Mouse (Mus musculus) embryo, embryonic 10 days (tissue): Measurements from ENCODE around the gene Hpca.

Experiments
- DNase-seq: peaks from one replicate; pipeline ENCODE4 v3.0.0-alpha.2; 2015; ENCODE audit warnings: low spot score

Hpca gene

GRCm38 (mm10) chr4:129121569-129122086 is at the start of gene Hpca:
Hpca (minus strand) TSS chr4:129122036.
- no peak for DNase-seq

GRCm38 (mm10) chr4:129161581-129162255 is 39.9 kb upstream of the Hpca start:
- DNase-seq: no peak

GRCm38 (mm10) chr4:129161076-129161475 is 39.2 kb upstream of the Hpca start:
- DNase-seq: no peak

DNA sequence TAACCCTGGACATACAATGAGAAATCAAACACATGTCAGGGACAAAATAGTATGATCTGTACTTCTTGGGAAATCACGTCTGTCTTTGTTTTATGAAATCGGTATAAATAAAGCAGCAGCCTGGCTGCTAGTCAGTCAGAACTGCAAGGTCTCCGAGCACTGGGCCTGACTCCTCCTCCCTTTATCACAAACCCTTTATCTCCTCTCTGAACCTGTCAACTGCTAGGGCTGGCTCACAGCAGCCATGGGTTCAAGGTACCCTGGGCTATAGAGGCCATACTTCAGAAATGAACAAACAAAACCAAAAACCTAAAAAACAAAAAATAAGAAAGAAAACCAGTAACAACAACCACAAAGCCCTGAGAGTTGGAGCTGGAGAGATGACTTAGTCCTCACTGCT is 36.7 kb upstream of the Hpca start:
- no peak for DNase-seq

DNA sequence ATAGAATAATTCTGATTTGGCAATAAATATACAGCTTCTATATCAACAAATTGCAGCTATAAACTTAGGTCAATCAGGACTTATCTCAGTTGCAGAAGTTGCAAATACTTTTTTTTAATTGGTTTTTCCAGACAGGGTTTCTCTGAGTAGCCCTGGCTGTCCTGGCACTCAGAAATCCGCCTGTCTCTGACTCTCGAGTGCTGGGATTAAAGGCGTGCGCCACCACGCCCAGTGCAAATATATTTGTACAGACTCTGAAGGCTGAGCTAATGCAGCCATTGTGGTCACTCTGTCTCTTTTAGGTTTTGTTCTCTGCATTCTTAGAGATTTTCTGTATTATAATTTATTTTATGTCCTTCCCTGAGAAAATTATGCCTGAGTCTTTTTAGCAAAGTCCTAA is 35.7 kb upstream of the Hpca start:
- no peak for DNase-seq

DNA sequence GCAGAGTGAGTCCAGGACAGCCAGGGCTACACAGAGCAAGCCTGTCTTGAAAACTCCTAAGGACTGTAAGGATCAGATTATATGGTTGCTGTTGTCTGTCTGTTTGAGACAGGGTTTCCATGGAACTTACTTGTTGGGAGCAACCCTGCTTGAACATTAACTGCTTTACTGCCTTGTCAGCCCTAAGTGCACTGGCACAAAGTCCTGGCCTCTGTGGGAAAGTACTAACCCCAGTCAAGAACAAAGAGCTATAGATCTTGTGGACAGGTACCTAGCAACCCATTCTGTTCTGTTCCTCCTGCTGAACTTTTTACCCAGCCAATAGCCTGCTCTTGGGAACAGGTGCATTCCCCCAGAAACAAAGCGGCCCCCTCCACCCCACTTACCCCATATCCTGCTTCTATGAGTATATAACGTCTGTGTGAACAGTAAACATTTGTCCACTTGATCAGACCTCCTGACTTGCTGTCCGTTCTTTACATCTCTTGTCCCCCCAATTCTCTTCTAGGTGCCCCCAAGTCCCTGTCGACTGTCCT is 29.5 kb upstream of the Hpca start:
- no peak for DNase-seq

GRCm38 (mm10) chr4:129149321-129149720 is 27.5 kb upstream of the Hpca start:
- no peak for DNase-seq

DNA sequence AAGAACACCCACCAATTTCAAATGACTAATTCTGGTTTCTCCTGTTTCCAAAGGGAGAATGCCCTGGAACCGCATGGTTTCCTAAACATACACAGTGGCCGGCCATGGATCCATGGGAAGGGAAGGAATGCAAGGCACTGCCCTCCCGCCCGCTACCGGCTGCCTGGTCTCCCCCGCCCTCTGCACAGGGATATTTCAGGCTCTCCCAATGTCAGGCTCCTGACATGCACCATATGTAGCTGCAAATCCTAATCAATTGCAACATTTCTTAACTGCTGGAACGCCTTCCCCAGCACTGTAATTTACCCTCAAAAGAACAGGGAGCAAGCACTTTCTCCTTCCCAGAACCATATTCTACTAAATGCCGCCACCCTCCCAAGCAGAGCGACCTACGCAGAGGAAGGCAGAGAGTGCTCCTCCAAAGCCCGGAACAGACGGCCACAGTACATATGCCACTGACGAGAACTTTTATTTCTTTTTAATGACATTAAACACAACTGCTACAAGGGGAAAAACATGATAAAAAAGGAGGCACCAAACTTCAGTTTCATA is 25.8 kb upstream of the Hpca start:
- no peak for DNase-seq

- DNase-seq: no peak
These were observed 24.6 kb upstream of the Hpca start for GRCm38 (mm10) chr4:129146392-129146791.

GRCm38 (mm10) chr4:129145943-129146342 is 24.1 kb upstream of the Hpca start:
- no peak for DNase-seq

- DNase-seq: no peak
These were observed 23.6 kb upstream of the Hpca start for GRCm38 (mm10) chr4:129145411-129145810.

DNA sequence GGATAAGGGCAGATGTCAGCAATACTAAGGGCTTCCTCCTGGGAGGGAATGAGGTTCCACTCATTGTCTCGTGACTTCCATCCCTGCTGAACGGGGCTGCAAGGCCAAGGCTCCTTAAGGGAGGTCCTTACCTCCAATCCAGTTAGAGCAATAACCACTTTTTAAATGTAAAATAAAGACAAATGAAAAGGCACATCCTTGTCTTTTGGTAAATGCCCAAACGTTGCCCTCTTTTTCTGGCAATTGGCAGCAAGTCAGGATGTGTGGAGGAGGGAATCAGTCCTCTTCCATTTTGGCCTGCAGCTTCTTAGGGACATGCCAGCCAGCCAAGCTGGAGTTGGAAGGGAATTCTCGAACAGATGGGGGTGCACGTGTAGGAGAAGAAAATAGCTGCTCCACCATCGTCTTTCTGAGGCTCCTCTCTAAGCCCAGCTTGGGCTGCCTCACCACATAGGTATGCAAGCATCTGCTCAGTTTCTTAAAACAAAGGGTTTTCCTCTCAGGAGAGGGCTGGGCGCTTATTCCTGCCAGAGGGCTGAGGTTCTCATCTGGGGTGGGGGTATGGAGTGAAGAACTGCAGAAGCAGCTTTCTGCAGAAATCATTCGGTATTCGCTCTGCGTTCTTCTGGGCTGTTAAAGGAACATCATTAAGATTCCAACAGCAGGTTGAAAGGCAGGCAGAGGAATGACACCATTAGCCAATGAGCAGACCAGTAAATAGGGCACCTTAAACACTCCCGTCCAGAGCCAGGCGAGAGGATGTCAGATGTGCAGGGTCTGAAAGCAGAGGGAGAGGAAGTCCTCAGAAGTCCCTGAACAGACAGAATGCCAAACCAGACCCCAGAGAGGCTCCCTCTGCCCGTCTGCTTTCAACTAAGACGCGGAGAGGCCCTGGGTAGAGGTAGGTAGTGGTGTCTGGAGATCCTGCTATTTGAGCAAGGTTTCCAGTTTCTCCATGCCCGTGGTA is 22.8 kb upstream of the Hpca start:
- no peak for DNase-seq

DNA sequence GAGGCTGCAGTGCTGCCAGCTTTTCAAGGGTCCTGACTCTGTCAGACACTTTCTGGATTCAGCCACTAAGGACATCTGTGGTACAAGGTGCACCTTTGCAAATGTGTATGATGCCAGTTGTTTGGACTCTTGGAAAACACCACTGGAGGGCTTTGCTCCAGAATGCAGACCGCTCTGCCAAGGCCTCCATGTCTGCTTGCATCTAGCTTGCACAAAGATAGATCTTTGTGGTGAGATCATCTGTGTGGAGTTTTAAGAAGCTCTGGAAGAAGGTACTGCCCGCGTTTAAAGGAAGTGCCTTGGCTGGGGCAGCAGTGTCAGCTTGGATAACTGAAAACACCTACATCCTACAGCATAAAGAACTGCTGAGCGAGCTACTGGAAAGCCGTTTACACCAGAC is 21.7 kb upstream of the Hpca start:
- no peak for DNase-seq

- no peak for DNase-seq
These were observed 20.7 kb upstream of the Hpca start for GRCm38 (mm10) chr4:129142439-129143045.

- no peak for DNase-seq
These were observed 20.0 kb upstream of the Hpca start for GRCm38 (mm10) chr4:129141560-129142438.

- no peak for DNase-seq
These were observed 19.0 kb upstream of the Hpca start for GRCm38 (mm10) chr4:129140808-129141207.

GRCm38 (mm10) chr4:129139642-129140041 is 17.8 kb upstream of the Hpca start:
- no peak for DNase-seq

DNA sequence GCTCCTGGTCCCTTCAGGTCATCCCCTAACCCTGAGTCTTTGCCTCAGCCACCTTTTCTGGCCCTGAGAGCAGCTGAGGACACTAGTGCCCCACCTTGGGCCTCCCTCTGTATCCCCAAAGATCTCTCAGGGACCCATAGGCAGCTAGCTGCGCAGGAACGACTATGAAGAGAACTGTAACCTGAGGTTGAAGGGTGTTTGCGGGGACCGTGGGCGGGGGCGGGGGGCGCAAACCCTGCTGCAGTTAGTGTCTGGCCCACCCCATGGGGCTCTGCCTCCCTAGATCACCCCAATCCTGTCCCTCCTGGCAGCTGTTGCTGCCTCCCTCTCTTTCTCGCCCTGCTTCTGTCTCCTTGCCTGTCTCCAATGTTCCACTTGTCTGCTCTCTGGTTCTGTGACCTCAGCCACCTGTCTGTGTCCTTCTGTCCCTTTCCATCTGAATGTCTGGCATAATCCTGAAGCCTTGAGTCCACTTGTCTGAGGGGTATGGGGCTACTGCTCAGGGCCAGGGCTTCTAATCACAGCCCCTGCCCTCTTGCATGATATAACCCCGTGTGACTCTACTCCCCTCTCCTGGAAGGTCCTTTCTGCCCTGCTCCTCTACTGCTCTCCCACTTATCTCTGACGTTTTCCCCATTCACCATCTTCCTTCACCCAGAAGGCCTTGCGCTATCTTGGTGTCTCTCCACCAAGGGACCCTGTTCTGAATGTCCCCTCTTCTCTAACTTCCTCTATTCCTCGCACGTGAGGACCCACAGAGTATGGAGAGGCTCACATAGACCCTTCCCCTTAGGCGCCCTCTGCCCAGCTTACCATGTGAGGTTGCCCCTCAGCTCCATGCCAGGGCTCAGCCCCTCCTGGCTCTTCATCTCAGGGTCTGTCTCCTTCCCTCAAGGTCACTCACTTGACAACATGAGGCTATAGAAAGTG is 15.8 kb upstream of the Hpca start:
- no peak for DNase-seq

- peak; percentile 42 for DNase-seq
These were observed 14.9 kb upstream of the Hpca start, which contains the start of gene Fndc5 for GRCm38 (mm10) chr4:129136579-129137391. Fndc5 (plus strand) TSS chr4:129136999.
